Mouse (Mus musculus) left cerebral cortex, adult 11 months (tissue): ENCODE measurements at regions not wholly inside any gene's neighbourhood (a gene's known extent, or its start where the extent isn't known, plus 50 kb on each side); places are given as distances from the start of the nearest gene placed in this dataset.

Experiments used
- DNase-seq: peaks from one replicate; pipeline ENCODE4 v3.0.0; 2022; ENCODE audit warnings: low spot score

DNA sequence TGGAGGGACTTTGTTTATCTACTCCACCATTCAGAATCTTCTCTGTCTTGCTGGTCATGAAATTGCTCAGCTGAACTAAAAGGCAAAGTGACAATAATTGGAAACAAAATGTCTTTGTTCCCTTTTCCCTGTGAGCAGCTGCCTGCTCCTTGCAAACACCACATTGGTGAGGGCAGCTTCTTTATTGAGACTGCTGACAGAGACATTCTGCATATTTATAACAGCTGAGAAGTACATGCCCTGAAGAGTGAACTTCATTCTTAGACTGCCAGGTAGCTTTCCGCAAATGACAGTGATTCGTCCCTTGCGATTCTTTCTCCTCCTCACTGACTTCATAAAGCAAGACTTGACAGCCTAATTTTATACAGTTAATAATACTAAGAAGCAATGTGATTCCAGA is 237.0 kb downstream of the Cps1 start:
- no peak for DNase-seq

GRCm38 (mm10) chr1:67366038-67366437 is 243.2 kb downstream of the Cps1 start:
- DNase-seq: no peak

DNA sequence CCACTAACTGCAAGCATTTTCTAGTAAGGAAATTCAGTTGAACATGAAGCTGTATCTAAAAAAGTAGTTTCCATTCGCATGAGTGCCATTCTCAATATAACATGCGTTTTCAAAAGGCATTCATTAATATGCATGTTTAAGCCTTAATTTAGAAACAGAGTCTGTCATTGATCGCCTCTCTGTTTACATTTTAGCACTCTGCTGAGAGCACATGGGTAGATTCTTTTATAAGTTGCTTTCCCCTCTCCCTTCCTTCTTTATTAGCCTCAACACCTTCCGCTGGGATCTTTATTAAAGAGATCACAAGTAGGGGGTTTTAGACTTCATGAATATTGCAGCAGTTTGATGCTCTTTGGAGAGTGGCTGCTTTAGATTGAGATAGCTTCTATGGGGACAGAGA is 243.7 kb downstream of the Cps1 start:
- DNase-seq: no peak

GRCm38 (mm10) chr1:67382366-67382765 is 259.5 kb downstream of the Cps1 start:
- DNase-seq: no peak

DNA sequence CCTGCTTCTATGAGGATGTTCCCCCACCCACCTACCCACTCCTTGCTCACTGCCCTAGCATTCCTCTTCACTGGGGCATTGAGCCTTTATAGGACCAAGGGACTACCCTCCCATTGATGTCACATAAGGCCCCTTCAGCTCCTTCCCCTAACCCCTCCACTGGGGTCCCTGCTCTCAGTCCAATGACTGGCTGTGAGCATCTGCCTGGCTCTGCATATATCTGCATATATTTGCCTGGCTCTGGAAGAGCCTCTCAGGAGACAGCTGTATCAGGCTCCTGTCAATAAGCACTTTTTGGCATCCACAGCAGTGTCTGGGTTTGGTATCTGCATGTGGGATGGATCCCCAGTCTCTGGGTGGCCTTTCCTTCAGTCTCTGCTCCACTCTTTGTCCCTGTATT is 262.6 kb downstream of the Cps1 start:
- DNase-seq: no peak

- DNase-seq: no peak
Observed at GRCm38 (mm10) chr1:67386877-67387276, 264.1 kb downstream of the Cps1 start.

- DNase-seq: peak; percentile 21
Observed at GRCm38 (mm10) chr1:67397757-67398446, 275.1 kb downstream of the Cps1 start.

- DNase-seq: no peak
Observed at GRCm38 (mm10) chr1:67409531-67409930, 286.7 kb downstream of the Cps1 start.

DNA sequence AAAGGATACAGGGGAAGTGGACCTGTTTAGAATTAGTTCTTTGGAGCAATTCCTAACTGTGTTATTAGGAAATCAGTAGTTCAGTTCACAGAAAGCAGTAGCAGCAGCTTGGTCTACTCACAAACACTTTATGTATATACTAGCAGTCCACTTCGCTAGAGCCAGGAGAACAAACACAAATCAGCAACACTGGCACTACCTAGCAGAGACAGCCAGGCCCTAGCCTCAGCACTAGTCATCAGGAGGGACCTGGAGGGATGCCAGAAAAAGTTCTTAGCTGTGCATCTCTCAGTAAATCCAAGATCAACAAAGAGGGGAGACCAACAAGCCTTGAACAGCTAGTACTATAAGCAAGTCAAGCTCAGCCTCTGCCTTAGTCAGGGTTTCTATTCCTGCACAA is 294.4 kb downstream of the Cps1 start:
- DNase-seq: no peak

- DNase-seq: no peak
Observed at GRCm38 (mm10) chr1:67428398-67428797, 305.6 kb downstream of the Cps1 start.

DNA sequence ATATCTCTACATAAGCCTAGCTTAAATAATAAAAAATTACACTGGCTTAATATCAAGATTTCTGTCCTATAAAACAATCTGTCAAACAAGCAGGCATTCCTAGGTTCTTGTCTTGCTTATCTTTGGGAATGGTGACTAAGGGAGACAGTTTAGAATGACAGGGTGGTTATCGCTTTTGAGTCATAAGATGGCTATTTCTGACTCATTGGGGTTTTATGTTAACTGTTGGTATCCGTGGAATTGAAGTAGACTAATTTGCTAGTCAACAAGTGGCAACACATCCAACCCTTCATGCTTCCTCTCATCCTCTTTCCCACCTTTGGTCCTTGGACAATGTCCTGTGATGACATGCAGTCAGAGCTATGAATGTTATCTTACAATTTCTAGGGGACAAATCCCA is 328.0 kb downstream of the Cps1 start:
- no peak for DNase-seq

DNA sequence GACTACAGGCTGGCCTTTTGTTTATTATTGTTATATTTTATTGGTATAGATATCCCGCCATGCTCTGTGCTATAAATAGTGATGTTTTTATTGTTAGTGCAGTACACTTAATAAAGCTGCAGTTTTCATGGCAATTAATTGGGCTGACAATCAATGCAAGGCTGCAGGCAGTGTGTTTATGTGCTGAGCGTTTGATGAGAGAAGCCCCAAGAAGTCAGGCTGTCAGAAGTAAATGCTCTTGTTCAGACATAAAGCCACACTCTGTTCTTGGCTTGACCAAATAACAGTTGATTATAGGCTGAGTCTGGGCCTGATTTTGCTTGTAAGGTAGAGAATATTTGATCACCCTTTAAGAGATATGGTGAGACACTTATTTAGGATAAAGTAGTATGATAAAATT is 341.4 kb downstream of the Cps1 start:
- no peak for DNase-seq

GRCm38 (mm10) chr1:67465527-67465926 is 342.7 kb downstream of the Cps1 start:
- DNase-seq: no peak

- DNase-seq: no peak
Observed at GRCm38 (mm10) chr1:67477006-67477405, 354.2 kb downstream of the Cps1 start.

- no peak for DNase-seq
Observed at GRCm38 (mm10) chr1:67477966-67478365, 355.1 kb downstream of the Cps1 start.

GRCm38 (mm10) chr1:67481974-67482373 is 359.1 kb downstream of the Cps1 start:
- DNase-seq: no peak

DNA sequence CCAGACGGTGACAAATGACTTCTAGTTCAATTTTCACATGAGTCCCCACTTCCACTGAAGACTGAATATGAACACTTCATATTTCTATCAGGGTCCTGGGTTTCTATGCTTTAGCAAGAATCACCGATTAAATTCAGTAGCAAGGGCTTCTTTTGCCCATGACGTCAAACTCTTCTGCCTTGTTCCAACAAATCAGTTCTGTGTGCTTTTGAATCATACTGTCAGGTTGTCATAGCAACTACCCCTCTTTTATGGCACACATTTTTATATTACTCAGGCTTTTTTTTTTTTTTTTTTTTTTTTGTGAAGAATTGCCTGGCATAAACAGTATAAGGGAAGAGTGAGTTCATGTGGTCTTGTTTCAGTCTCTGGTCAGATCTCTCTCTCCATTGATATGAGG is 381.3 kb downstream of the Cps1 start:
- DNase-seq: no peak

DNA sequence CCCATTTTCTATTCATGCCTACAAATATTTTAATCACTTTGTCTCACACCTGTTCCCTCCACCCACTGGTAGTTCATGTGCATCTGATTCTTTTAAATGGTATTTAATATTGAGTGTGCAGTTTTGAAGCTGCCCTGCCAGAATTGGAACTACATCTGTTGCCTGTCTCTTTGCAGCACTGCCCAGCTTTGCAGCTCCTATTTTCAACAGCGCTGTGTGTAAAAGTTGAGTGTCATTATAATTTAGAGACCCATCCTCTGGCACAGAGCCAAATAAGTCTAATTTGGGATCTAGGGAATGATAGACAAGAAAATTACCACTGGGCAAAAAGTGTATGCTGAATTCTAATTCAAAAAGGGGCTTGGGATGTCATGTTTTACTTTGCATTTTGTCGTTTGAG is 382.9 kb downstream of the Cps1 start:
- no peak for DNase-seq

- no peak for DNase-seq
Observed at GRCm38 (mm10) chr1:67518295-67518694, 395.5 kb downstream of the Cps1 start.

GRCm38 (mm10) chr1:67558728-67559127 is 435.9 kb downstream of the Cps1 start:
- DNase-seq: no peak

- no peak for DNase-seq
Observed at GRCm38 (mm10) chr1:67559179-67559578, 436.4 kb downstream of the Cps1 start.

- DNase-seq: no peak
Observed at GRCm38 (mm10) chr1:67571616-67572015, 448.8 kb downstream of the Cps1 start.

DNA sequence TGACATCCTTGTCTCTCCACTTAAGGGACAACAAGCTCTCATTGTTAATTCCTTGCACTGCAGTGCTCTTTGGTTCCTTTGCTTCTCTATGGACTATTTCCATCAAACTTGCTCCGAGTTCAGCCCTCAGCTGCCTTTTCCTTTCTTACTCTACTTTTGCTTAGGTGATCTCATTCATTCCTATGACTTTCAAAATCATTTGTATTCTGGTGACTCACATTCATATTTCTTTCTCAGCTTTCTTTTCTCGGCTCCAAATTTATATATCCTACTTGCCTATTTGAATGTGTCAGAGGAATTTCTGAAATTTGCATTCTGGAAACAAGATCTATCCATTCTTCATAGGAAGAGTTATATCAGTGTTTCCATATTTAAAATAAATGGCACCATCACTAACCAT is 456.9 kb downstream of the Cps1 start:
- no peak for DNase-seq
